Mouse (Mus musculus) MEL (cell line): ENCODE data around the gene Gnl1. TPM values are rescaled to one million over a fixed set of nuclear protein-coding genes. Genes with fewer than 3 reads are reported as not detected.
A peak's percentile ranks its signal among the peaks of the same experiment; 100 is the strongest.

Experiments
- DNase-seq: peaks from one replicate; pipeline ENCODE4 v3.0.0; 2011; ENCODE audit warnings: low read depth, low spot score
- H3K27ac ChIP-seq: 2 replicates; pipeline ENCODE4 v1.5.1; 2012; ENCODE audit warnings: low read depth, mild to moderate bottlenecking, control low read depth, low read length, moderate library complexity; ENCODE audit not compliant: control insufficient read depth
- H3K27me3 ChIP-seq, 2 experiments: fragments of 150-350 bp in 1 of 2; sonication (generic) in 1 of 2; 2 replicates each; pipeline ENCODE4 v1.6.1; 2012; ENCODE audit warnings: low read length in 2 of 2, mild to moderate bottlenecking in 2 of 2, improper control_type of control experiment in 1 of 2, moderate library complexity in 1 of 2; ENCODE audit not compliant: insufficient read depth in 2 of 2, control insufficient read depth in 1 of 2
- H3K36me3 ChIP-seq, 2 experiments: 2 replicates each; pipeline ENCODE4 v1.6.1; 2012 to 2014; ENCODE audit warnings: low read length in 2 of 2, improper control_type of control experiment in 1 of 2, inconsistent platforms in 1 of 2, mild to moderate bottlenecking in 1 of 2; ENCODE audit not compliant: insufficient read depth in 2 of 2, control insufficient read depth in 1 of 2
- H3K4me1 ChIP-seq, 2 experiments: fragments of 150-350 bp in 1 of 2; sonication (generic) in 1 of 2; 2 replicates each; pipeline ENCODE4 v1.6.1; 2012; ENCODE audit warnings: low read length in 2 of 2, improper control_type of control experiment in 1 of 2, mild to moderate bottlenecking in 1 of 2; ENCODE audit not compliant: insufficient read depth in 2 of 2, control insufficient read depth in 1 of 2
- H3K4me3 ChIP-seq, 2 experiments: fragments of 150-350 bp in 1 of 2; sonication (generic) in 1 of 2; 2 replicates each; pipeline ENCODE4 v1.5.1; 2012; ENCODE audit warnings: low read depth in 2 of 2, low read length in 2 of 2, mild to moderate bottlenecking in 2 of 2, moderate library complexity in 2 of 2, control low read depth in 1 of 2, improper control_type of control experiment in 1 of 2; ENCODE audit not compliant: control insufficient read depth in 1 of 2, insufficient read depth in 1 of 2
- H3K79me2 ChIP-seq: 2 replicates; pipeline ENCODE4 v1.6.1; 2012; ENCODE audit warnings: mild to moderate bottlenecking, low read length, moderate library complexity; ENCODE audit not compliant: control insufficient read depth, poor library complexity, insufficient read depth
- H3K9ac ChIP-seq: 2 replicates; pipeline ENCODE4 v1.6.1; 2012; ENCODE audit warnings: low read depth, mild to moderate bottlenecking, control low read depth, low read length, moderate library complexity; ENCODE audit not compliant: control insufficient read depth, poor library complexity, severe bottlenecking
- H3K9me3 ChIP-seq: fragments of 150-350 bp; sonication (generic); replicated peaks from 2 replicates; pipeline ENCODE4 v1.6.1; 2012; ENCODE audit warnings: mild to moderate bottlenecking, low read length, improper control_type of control experiment, moderate library complexity; ENCODE audit not compliant: insufficient read depth
- BHLHE40 ChIP-seq: IDR thresholded peaks from 2 replicates; pipeline ENCODE4 v1.6.1; 2012; ENCODE audit warnings: low read depth, mild to moderate bottlenecking, inconsistent platforms, low read length, improper control_type of control experiment, borderline replicate concordance
- CHD1 ChIP-seq: IDR thresholded peaks from 2 replicates; pipeline ENCODE4 v1.6.1; 2012; ENCODE audit warnings: low read depth, mild to moderate bottlenecking, inconsistent platforms, low read length, improper control_type of control experiment
- CTCF ChIP-seq, 3 experiments: IDR thresholded peaks in 2 of 3; conservative IDR thresholded peaks in 1 of 3; 2 replicates each; pipeline ENCODE4 v1.5.1; 2011 to 2012; ENCODE audit warnings: low read length in 3 of 3, low read depth in 2 of 3, mild to moderate bottlenecking in 2 of 3, improper control_type of control experiment in 1 of 3, inconsistent platforms in 1 of 3, mixed read lengths in 1 of 3, moderate library complexity in 1 of 3; ENCODE audit not compliant: control insufficient read depth in 1 of 3, insufficient read depth in 1 of 3, poor library complexity in 1 of 3, severe bottlenecking in 1 of 3
- E2F4 ChIP-seq: IDR thresholded peaks from 2 replicates; pipeline ENCODE4 v1.6.1; 2011; ENCODE audit warnings: low read depth, low read length, improper control_type of control experiment, borderline replicate concordance
- EP300 ChIP-seq, 2 experiments: IDR thresholded peaks; 2 replicates each; pipeline ENCODE4 v1.6.1; 2011; ENCODE audit warnings: improper control_type of control experiment in 2 of 2, low read length in 2 of 2, low read depth in 1 of 2, mild to moderate bottlenecking in 1 of 2
- ETS1 ChIP-seq: IDR thresholded peaks from 2 replicates; pipeline ENCODE4 v1.6.1; 2012; ENCODE audit warnings: low read depth, mild to moderate bottlenecking, inconsistent platforms, low read length, improper control_type of control experiment, moderate library complexity
- GATA1 ChIP-seq: IDR thresholded peaks from 2 replicates; pipeline ENCODE4 v1.6.1; 2011; ENCODE audit warnings: low read depth, low read length, improper control_type of control experiment
- HCFC1 ChIP-seq: IDR thresholded peaks from 2 replicates; pipeline ENCODE4 v1.6.1; 2012; ENCODE audit warnings: low read depth, mild to moderate bottlenecking, inconsistent platforms, low read length, improper control_type of control experiment, moderate library complexity
- JUND ChIP-seq: IDR thresholded peaks from 2 replicates; pipeline ENCODE4 v1.6.1; 2011; ENCODE audit warnings: low read depth, mild to moderate bottlenecking, improper control_type of control experiment, low read length
- MAX ChIP-seq: IDR thresholded peaks from 2 replicates; pipeline ENCODE4 v1.6.1; 2011; ENCODE audit warnings: low read length, improper control_type of control experiment
- MAZ ChIP-seq: IDR thresholded peaks from 2 replicates; pipeline ENCODE4 v1.6.1; 2012; ENCODE audit warnings: low read depth, mild to moderate bottlenecking, inconsistent platforms, low read length, improper control_type of control experiment
- MYB ChIP-seq: IDR thresholded peaks from 2 replicates; pipeline ENCODE4 v1.6.1; 2011; ENCODE audit warnings: mild to moderate bottlenecking, low read depth, low read length, improper control_type of control experiment
- NRF1 ChIP-seq: IDR thresholded peaks from 2 replicates; pipeline ENCODE4 v1.6.1; 2014; ENCODE audit warnings: low read depth, mild to moderate bottlenecking, inconsistent platforms, low read length, improper control_type of control experiment, moderate library complexity; ENCODE audit not compliant: poor library complexity, insufficient read depth, severe bottlenecking
- POLR2A ChIP-seq, 2 experiments: IDR thresholded peaks; 2 replicates each; pipeline ENCODE4 v1.6.1; 2011 to 2012; ENCODE audit warnings: low read length in 2 of 2, mild to moderate bottlenecking in 2 of 2, control low read depth in 1 of 2, improper control_type of control experiment in 1 of 2, low read depth in 1 of 2, moderate library complexity in 1 of 2; ENCODE audit not compliant: control insufficient read depth in 1 of 2, insufficient read depth in 1 of 2, poor library complexity in 1 of 2
- POLR2AphosphoS5 ChIP-seq: IDR thresholded peaks from 2 replicates; pipeline ENCODE4 v1.6.1; 2012; ENCODE audit warnings: low read depth, borderline replicate concordance, mild to moderate bottlenecking, inconsistent platforms, low read length, moderate library complexity, mixed read lengths
- RCOR1 ChIP-seq: IDR thresholded peaks from 2 replicates; pipeline ENCODE4 v1.6.1; 2012; ENCODE audit warnings: low read depth, mild to moderate bottlenecking, inconsistent platforms, low read length, improper control_type of control experiment
- SIN3A ChIP-seq: IDR thresholded peaks from 2 replicates; pipeline ENCODE4 v1.6.1; 2012; ENCODE audit warnings: low read length, improper control_type of control experiment, inconsistent platforms
- SMC3 ChIP-seq: IDR thresholded peaks from 2 replicates; pipeline ENCODE4 v1.6.1; 2011; ENCODE audit warnings: low read depth, low read length, improper control_type of control experiment
- TAL1 ChIP-seq: IDR thresholded peaks from 2 replicates; pipeline ENCODE4 v1.6.1; 2012; ENCODE audit warnings: mild to moderate bottlenecking, inconsistent platforms, low read length, moderate library complexity, mixed read lengths
- TBP ChIP-seq: IDR thresholded peaks from 2 replicates; pipeline ENCODE4 v1.8.0; 2011; ENCODE audit warnings: low read depth, low read length, improper control_type of control experiment
- USF1 ChIP-seq: IDR thresholded peaks from 2 replicates; pipeline ENCODE4 v1.6.1; 2014; ENCODE audit warnings: low read depth, mild to moderate bottlenecking, inconsistent platforms, low read length, improper control_type of control experiment, moderate library complexity
- USF2 ChIP-seq, 2 experiments: IDR thresholded peaks; 2 replicates each; pipeline ENCODE4 v1.6.1; 2011 to 2012; ENCODE audit warnings: improper control_type of control experiment in 2 of 2, low read length in 2 of 2, borderline replicate concordance in 1 of 2, inconsistent platforms in 1 of 2, low read depth in 1 of 2, mild to moderate bottlenecking in 1 of 2; ENCODE audit not compliant: insufficient read depth in 1 of 2
- polyA plus RNA-seq, 2 experiments: library from polyadenylated mRNA; stranded (reverse) in 1 of 2; unstranded in 1 of 2; fragments of >175 nt in 1 of 2; fragments of >200 nt in 1 of 2; gene quantifications; 2 replicates each; pipeline versions ENCODE4 v1.2.1 to v1.2.4; 2012; ENCODE audit warnings: low replicate concordance in 2 of 2, low read depth in 1 of 2; ENCODE audit not compliant: insufficient read length in 2 of 2, insufficient read depth in 1 of 2, missing spikeins in 1 of 2
- total RNA-seq: library from RNA; depleted of rRNA; stranded (reverse); fragments of 300-350 nt; gene quantifications from 2 replicates; pipeline ENCODE4 v1.2.3, GENCODE M21; 2012

The Gnl1 gene
- total and polyA plus RNA-seq, 3 experiments, result 57.1 to 98.5 TPM; not detected in 1

DNA sequence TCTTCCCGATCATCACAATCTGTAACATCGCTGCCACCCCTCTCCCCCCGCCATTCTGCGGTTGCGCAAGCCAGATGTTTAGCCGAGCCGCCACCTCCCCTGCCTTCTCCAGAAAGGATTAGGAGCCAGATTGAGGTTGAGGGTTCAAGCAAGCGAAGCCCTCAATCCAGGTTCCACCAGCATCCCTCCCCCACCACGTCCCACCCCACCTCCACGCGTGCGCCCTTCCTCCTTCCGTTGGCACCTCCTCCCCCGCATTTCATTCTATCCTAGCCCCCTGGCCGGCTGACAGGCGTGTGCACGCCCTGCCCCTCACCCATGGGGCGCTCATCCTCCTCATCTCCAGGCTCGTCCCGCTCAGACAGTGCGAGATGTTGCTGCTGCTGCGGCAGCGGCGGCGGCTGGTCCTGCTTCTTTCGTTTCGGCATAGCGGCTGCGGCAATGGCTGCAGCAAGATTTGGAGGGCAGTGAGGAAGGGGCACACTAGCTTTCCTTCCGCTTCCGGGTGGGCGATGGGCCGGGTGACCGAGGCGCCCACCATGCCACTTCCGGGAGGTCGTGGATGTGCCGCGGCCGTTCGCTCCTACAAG is 745 bp upstream of the Gnl1 start (continued):
- peak; percentile 86 for TF ChIP-seq HCFC1
- TF ChIP-seq EP300 (IDR thresholded peaks at IDR 0.05; ENCODE audit: low read depth in 1 of 2, low read length in 2 of 2), result peak in 1 of 2 experiments; percentile 25; a peak in 1 of 4 replicates

DNA sequence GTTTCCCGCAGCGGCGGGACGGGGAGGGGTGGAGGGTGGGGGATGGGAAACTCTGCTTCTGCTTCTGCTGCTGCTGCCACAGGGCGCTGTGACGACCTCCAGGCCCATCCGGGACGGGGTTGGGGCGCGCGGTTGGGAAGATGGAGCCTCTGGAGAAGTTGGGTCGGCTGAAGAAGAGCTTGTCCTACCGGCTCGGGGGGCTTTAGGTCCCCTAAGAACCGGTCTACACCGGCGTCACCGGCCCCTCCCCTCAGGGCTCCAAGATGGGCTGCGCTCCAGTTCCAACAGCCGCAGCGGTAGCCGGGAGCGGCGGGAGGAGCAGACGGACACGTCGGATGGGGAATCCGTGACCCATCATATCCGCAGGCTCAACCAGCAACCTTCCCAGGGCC is 708 bp downstream of the Gnl1 start:
- H3K79me2 ChIP-seq, result peaks cover 32% of the 10 kb centered on the region
- peaks cover 1 to 8% of the 10 kb centered on the region in 2 experiments for H3K36me3 ChIP-seq
- no peaks in the 10 kb centered on the region for H3K9me3 ChIP-seq
- H3K27me3 ChIP-seq, result no peaks in the 10 kb centered on the region
- H3K9ac ChIP-seq, result peak overlapping the region; percentile 94
- no peak for DNase-seq
- TF ChIP-seq RCOR1, result no peak
- TF ChIP-seq NRF1, result no peak
- TF ChIP-seq EP300 (IDR thresholded peaks at IDR 0.05; ENCODE audit: low read depth in 1 of 2, low read length in 2 of 2), result no peak
- TF ChIP-seq GATA1, result no peak
- no peak for TF ChIP-seq MAZ
- peak overlapping the region; percentile 59 for H3K27ac ChIP-seq
- peaks cover 2 to 5% of the 10 kb centered on the region in 2 experiments; a peak in 3 of 4 replicates for H3K4me1 ChIP-seq
- peak overlapping the region; percentile 92 to 96 for H3K4me3 ChIP-seq

DNA sequence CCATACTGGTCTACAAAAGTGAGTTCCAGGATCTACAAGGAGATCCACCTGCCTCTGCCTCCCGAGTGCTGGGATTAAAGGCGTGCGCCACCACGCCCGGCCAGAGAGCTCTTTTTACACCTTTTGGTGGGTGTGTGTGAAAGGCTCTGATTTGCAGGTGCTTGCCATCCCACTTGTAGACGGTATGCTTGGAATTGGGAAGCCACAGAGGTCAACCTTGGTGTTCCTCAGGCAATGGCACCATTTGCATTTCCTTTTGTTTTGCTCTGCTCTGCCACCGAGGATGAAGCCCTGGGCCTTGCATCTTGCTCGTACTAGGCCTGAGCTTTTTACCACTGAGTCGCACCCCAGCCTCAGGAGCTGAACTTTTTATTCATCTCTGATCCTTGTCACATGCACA is 2.1 kb downstream of the Gnl1 start:
- no peak for TF ChIP-seq USF1
- TF ChIP-seq E2F4, result no peak
- no peak for TF ChIP-seq MAZ
- DNase-seq, result no peak
- no peak overlapping the region for H3K9ac ChIP-seq
- no peak overlapping the region for H3K27ac ChIP-seq
- H3K79me2 ChIP-seq, result peaks cover 30% of the 10 kb centered on the region
- peaks cover 1 to 8% of the 10 kb centered on the region in 2 experiments for H3K36me3 ChIP-seq
- H3K4me3 ChIP-seq, result no peak overlapping the region
- H3K27me3 ChIP-seq, result no peaks in the 10 kb centered on the region
- H3K9me3 ChIP-seq, result no peaks in the 10 kb centered on the region
- H3K4me1 ChIP-seq, result peaks cover 2 to 5% of the 10 kb centered on the region in 2 experiments; a peak in 3 of 4 replicates

DNA sequence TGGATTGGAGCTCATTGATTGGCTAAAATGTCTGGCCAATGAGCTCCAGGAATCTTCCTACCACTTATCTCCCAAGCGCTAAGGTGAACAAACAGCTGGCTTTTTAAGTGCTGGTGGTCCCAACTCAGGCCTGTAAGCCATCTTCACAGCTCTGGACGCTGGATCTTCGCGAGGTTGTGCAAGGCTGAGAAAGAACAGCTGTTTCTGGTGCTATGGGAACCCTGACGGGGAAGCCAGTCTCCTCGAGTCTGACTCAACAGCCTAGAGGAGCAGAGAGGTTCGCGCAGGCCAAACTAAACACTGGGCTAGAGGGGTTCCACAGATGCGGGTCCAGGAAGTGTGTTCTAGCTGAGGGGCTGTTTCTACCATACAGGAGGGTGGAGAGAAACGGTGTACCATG is 12.1 kb downstream of the Gnl1 start:
- no peaks in the 10 kb centered on the region for H3K27me3 ChIP-seq
- peaks cover 18% of the 10 kb centered on the region for H3K79me2 ChIP-seq
- no peaks in the 10 kb centered on the region for H3K4me1 ChIP-seq
- no peak overlapping the region for H3K4me3 ChIP-seq
- no peak for TF ChIP-seq JUND
- no peak for TF ChIP-seq MAX
- no peak for TF ChIP-seq POLR2AphosphoS5
- no peak for TF ChIP-seq CTCF (IDR thresholded peaks at IDR 0.05 in 2 of 3, conservative IDR thresholded peaks at IDR 0.05 in 1 of 3; ENCODE audit: control insufficient read depth in 1 of 3, insufficient read depth in 1 of 3, low read depth in 2 of 3, low read length in 3 of 3, poor library complexity in 1 of 3, severe bottlenecking in 1 of 3)
- no peak for TF ChIP-seq USF1
- TF ChIP-seq USF2 (IDR thresholded peaks at IDR 0.05; ENCODE audit: borderline replicate concordance in 1 of 2, insufficient read depth in 1 of 2, low read depth in 1 of 2, low read length in 2 of 2), result no peak
- no peak for TF ChIP-seq CHD1
- no peak for TF ChIP-seq BHLHE40
- TF ChIP-seq POLR2A (IDR thresholded peaks at IDR 0.05; ENCODE audit: control insufficient read depth in 1 of 2, insufficient read depth in 1 of 2, low read depth in 1 of 2, low read length in 2 of 2, poor library complexity in 1 of 2), result no peak
- no peak for TF ChIP-seq MYB
- no peak for TF ChIP-seq TAL1
- TF ChIP-seq HCFC1, result no peak
- TF ChIP-seq TBP, result no peak
- TF ChIP-seq ETS1, result no peak
- TF ChIP-seq SIN3A, result no peak
- TF ChIP-seq SMC3, result no peak
- TF ChIP-seq, all 39 proteins: peak for 0
- no peak overlapping the region for H3K9ac ChIP-seq
- DNase-seq, result no peak
- no peak overlapping the region for H3K27ac ChIP-seq
- H3K9me3 ChIP-seq, result no peaks in the 10 kb centered on the region
- peaks cover 0 to 3% of the 10 kb centered on the region in 2 experiments; a peak in 3 of 4 replicates for H3K36me3 ChIP-seq
